Mouse (Mus musculus) heart, embryonic 12.5 days (tissue): ENCODE results near the gene Kif21b. TPM values are rescaled to one million over a fixed set of nuclear protein-coding genes. Genes with fewer than 3 reads are reported as not detected.

Source experiments
- ATAC-seq: fragments of 200-750 bp; cut with Nextera tagmentation; 2 replicates; pipeline ENCODE4 v1.8.0; 2017; ENCODE audit warnings: moderate TSS enrichment, moderate library complexity; ENCODE audit not compliant: insufficient number of reproducible peaks, low FRiP score
- H3K27ac ChIP-seq: fragments of 300-500 bp; sonication (generic); 2 replicates; pipeline ENCODE4 v1.5.1; 2016; ENCODE audit warnings: mild to moderate bottlenecking, moderate library complexity; ENCODE audit not compliant: poor library complexity, severe bottlenecking
- H3K27me3 ChIP-seq: fragments of 300-500 bp; sonication (generic); replicated peaks from 2 replicates; pipeline ENCODE4 v1.6.1; 2016; ENCODE audit warnings: mild to moderate bottlenecking, moderate library complexity
- H3K36me3 ChIP-seq: fragments of 300-500 bp; sonication (generic); 2 replicates; pipeline ENCODE4 v1.6.1; 2016; ENCODE audit warnings: mild to moderate bottlenecking, moderate library complexity
- H3K4me1 ChIP-seq: fragments of 300-500 bp; sonication (generic); replicated peaks from 2 replicates; pipeline ENCODE4 v1.6.1; 2016; ENCODE audit warnings: mild to moderate bottlenecking
- H3K4me2 ChIP-seq: fragments of 300-500 bp; sonication (generic); 2 replicates; pipeline ENCODE4 v1.6.1; 2016; ENCODE audit warnings: mild to moderate bottlenecking, moderate library complexity
- H3K4me3 ChIP-seq: fragments of 300-500 bp; sonication (generic); 2 replicates; pipeline ENCODE4 v1.5.1; 2016; ENCODE audit warnings: mild to moderate bottlenecking
- H3K9ac ChIP-seq: fragments of 300-500 bp; sonication (generic); 2 replicates; pipeline ENCODE4 v1.6.1; 2016; ENCODE audit warnings: mild to moderate bottlenecking, moderate library complexity
- H3K9me3 ChIP-seq: fragments of 300-500 bp; sonication (generic); replicated peaks from 2 replicates; pipeline ENCODE4 v1.6.1; 2016; ENCODE audit warnings: mild to moderate bottlenecking, moderate library complexity
- WGBS: fragments of 180-500 bp; shearing (Covaris S2); methylation state at CpG from one replicate; pipeline ENCODE4 v1.1.7; 2016; 5-methylcytosine and 5-hydroxymethylcytosine counted together
- polyA plus RNA-seq: library from polyadenylated mRNA; unstranded; fragments of >200 nt; fragmentation: Nextera tagmentation; extraction: Ambion mirVana; gene quantifications from 2 replicates; pipeline ENCODE4 v1.2.1, GENCODE M21; 2016

Gene Kif21b
- polyA plus RNA-seq = 3.3 and 3.4 TPM in 2 replicates

DNA sequence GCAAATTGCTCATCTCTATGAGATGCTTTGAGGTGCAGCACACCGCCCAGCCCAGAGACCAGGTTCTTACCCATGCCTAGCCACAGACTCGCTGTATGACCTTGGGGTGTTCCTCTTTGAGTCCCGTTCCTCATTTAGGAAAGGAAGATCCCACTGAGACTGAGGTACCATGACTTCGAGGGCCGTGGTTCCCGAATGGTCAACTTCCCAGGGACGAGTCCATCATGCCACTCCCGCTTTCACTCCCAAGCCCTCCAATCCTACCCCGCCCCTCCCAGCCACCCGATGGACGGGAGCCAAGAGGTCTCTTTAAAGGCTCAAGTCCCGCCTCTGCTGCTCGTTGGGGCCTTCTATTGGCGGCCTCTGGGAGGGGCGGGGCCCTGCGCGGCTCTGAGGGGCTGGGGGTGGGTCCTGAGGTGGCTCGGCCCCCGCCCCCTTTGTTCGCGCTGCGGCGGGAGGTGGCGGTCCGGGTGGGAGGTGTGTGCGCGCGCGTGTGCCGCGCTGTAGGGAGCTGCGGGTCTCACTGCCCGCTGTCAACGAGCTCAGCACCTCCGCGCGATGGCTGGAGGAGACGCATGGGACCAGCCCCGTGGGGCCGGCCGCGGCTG, at the start of gene Kif21b:
TSS of gene Kif21b (plus strand) at position 439 of the 608 bp plus-strand sequence.
- peak; percentile 91 for ATAC-seq
- H3K9me3 ChIP-seq = no peaks in the 10 kb centered on the region
- H3K27ac ChIP-seq = no peak within 1 kb of the TSS
- H3K4me1 ChIP-seq = peaks cover 85% of the 10 kb centered on the region
- H3K27me3 ChIP-seq = no peaks in the 10 kb centered on the region
- peak within 1 kb of the TSS; percentile 85 for H3K9ac ChIP-seq
- 2% methylated on average over 40 of the region's 42 CpGs for WGBS
- H3K36me3 ChIP-seq = no peaks in the 10 kb centered on the region
- H3K4me2 ChIP-seq = peak within 1 kb of the TSS; percentile 96
- peak within 1 kb of the TSS; percentile 74 for H3K4me3 ChIP-seq

DNA sequence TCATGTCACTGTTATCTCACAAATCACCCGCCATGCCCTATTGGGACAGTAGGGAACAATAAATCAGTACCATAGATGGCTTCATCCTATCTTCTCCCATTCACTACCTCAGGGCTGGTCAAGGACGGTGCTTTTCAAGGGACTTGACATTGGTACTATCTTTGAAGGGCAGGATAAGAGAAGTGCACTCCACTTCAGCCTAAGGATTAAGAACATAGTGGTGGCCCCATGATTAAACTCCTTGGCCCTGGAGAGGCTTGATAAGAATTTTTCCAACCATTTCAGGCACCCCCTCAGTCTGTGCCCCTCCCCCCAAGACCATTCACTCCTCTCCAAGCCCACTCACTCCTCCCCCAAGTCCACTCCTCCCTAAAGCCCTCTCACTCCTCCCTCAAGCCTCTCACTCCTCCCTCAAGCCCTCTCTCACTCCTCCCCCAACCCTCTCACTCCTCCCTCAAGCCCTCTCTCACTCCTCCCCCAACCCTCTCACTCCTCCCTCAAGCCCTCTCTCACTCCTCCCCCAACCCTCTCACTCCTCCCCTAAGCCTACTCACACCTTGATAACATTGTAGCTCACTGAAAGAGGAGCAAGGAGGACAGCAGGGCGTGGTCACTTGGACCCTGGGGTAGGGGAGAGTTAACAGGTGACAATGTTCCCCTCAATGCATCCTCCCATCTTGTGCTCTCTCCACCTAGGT, 45.1 kb upstream of the Kif21b start:
- H3K9me3 ChIP-seq = peaks cover 6% of the 10 kb centered on the region
- H3K4me2 ChIP-seq = no peak overlapping the region
- no peak overlapping the region for H3K4me3 ChIP-seq
- no peak overlapping the region for H3K9ac ChIP-seq
- WGBS = 40% methylated on average over 3 of the region's 3 CpGs
- H3K4me1 ChIP-seq = peaks cover 13% of the 10 kb centered on the region
- ATAC-seq = 0 out of 2 replicates have a peak, but pooled peaks have one; percentile 39
- H3K36me3 ChIP-seq = no peaks in the 10 kb centered on the region
- no peak overlapping the region for H3K27ac ChIP-seq
- H3K27me3 ChIP-seq = peaks cover 54% of the 10 kb centered on the region

DNA sequence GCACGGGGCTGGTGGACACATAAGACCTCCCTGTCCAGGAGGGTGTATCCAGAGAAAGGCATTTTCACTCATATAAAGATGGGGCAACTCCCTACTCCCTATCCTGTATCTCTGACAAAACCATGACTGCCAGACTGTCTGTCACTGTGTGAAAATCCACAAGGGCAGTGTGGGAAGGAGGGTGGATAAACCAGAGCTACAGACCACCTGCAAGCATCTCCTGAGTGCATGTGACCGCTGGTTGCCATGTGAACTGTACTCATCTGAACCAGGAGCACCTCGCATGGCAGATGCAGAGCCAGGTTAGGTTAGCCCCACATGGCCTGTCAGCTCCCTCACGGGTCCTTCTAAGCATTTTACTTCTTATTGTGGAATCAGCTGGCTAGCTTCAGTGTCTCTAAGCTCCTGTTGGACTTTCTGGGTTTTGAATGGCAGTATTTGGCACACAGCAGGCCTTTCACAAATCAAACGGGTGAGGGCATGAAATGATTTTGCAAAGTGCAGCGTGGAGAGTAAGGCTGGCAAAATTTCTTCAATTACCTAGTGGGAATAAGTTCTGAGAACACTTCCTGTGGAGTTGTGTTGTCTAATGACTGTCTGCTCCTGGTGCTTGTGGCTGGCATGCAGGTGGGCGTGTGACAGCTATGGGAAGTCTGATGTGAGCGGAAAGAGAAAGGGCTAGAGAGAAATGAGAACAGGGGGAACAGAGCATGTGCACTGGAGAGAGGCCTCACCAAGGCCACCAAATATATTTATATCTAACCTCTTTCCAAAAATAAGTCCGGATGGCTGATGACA, 41.6 kb upstream of the Kif21b start:
- no peaks in the 10 kb centered on the region for H3K36me3 ChIP-seq
- 70% methylated on average over 9 of the region's 9 CpGs for WGBS
- ATAC-seq = no peak
- no peaks in the 10 kb centered on the region for H3K9me3 ChIP-seq
- H3K27ac ChIP-seq = no peak overlapping the region
- no peak overlapping the region for H3K4me2 ChIP-seq
- H3K4me3 ChIP-seq = no peak overlapping the region
- H3K9ac ChIP-seq = no peak overlapping the region
- peaks cover 46% of the 10 kb centered on the region for H3K27me3 ChIP-seq
- H3K4me1 ChIP-seq = peaks cover 13% of the 10 kb centered on the region

GRCm38 (mm10) chr1:136093726-136094125, 37.5 kb upstream of the Kif21b start:
- H3K9ac ChIP-seq = no peak overlapping the region
- peaks cover 31% of the 10 kb centered on the region for H3K27me3 ChIP-seq
- 71% methylated on average over 3 of the region's 3 CpGs for WGBS
- no peaks in the 10 kb centered on the region for H3K36me3 ChIP-seq
- H3K4me3 ChIP-seq = no peak overlapping the region
- no peak overlapping the region for H3K27ac ChIP-seq
- no peak overlapping the region for H3K4me2 ChIP-seq
- no peaks in the 10 kb centered on the region for H3K9me3 ChIP-seq
- no peak for ATAC-seq
- peaks cover 6% of the 10 kb centered on the region; the same call in 1 of the 2 replicates for H3K4me1 ChIP-seq

DNA sequence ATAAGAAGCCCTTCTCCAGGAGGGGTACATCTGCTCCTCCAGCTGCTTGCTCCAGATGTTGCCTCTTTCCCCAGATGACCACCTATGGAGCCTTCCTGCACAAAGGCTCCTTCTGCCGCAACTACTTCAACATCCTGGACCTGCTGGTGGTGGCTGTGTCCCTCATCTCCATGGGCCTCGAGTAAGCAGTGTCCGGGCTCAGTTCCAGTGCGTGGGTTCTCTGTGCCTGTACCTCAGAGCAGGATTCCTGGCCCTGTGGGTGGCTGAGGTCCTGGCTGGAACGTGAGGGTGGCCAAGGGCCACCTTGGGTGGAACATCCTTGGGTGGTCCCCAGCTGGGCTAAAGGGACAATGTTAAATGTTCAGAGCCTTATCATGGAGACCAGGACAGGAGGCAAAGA, 36.4 kb upstream of the Kif21b start:
- no peak overlapping the region for H3K27ac ChIP-seq
- WGBS = 63% methylated on average over 5 of the region's 5 CpGs
- ATAC-seq = no peak
- H3K9ac ChIP-seq = no peak overlapping the region
- no peaks in the 10 kb centered on the region for H3K36me3 ChIP-seq
- no peak overlapping the region for H3K4me3 ChIP-seq
- H3K9me3 ChIP-seq = no peaks in the 10 kb centered on the region
- no peak overlapping the region for H3K4me2 ChIP-seq
- peaks cover 3% of the 10 kb centered on the region; the same call in 1 of the 2 replicates for H3K4me1 ChIP-seq
- H3K27me3 ChIP-seq = peaks cover 24% of the 10 kb centered on the region

- no peak overlapping the region for H3K27ac ChIP-seq
- no peaks in the 10 kb centered on the region for H3K9me3 ChIP-seq
- H3K4me1 ChIP-seq = peaks cover 37% of the 10 kb centered on the region
- H3K27me3 ChIP-seq = 0 out of 2 replicates have a peak, but pooled peaks cover 12% of the 10 kb centered on the region
- ATAC-seq = no peak
- 61% methylated on average over 4 of the region's 4 CpGs for WGBS
- H3K36me3 ChIP-seq = no peaks in the 10 kb centered on the region
- H3K9ac ChIP-seq = no peak overlapping the region
- no peak overlapping the region for H3K4me2 ChIP-seq
- H3K4me3 ChIP-seq = no peak overlapping the region
These were observed 29.1 kb upstream of the Kif21b start for GRCm38 (mm10) chr1:136102094-136102493.

DNA sequence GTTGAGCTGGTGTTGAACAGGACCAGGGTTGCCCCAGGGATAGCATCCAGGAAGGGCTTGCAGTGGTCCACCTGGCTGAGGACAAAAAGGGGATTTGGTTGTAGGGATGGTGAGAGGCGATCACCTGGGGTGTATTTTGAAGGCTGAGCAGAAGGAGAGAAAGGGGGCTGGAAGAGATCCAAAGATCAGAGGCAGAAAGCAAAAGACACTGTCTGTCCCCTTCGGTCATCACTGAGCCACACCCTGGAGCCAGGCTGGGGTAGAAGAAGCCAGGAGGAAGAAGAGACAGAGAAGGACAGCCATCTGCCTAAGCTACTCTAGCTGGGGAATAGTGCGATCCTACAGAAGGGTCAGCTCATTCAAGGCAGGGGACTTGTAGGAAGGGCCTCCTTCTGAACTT, 28.6 kb upstream of the Kif21b start:
- Histone ChIP-seq H3K36me3 (no peaks in the 10 kb centered on the region), H3K27me3 (0 out of 2 replicates have a peak, but pooled peaks cover 12% of the 10 kb centered on the region), H3K4me1 (peaks cover 37% of the 10 kb centered on the region), H3K27ac (no peak overlapping the region), H3K4me3 (no peak overlapping the region), H3K4me2 (no peak overlapping the region), H3K9me3 (no peaks in the 10 kb centered on the region), H3K9ac (no peak overlapping the region)
- 62% methylated on average over 3 of the region's 3 CpGs for whole genome bisulfite sequencing
- no peak for ATAC-seq

DNA sequence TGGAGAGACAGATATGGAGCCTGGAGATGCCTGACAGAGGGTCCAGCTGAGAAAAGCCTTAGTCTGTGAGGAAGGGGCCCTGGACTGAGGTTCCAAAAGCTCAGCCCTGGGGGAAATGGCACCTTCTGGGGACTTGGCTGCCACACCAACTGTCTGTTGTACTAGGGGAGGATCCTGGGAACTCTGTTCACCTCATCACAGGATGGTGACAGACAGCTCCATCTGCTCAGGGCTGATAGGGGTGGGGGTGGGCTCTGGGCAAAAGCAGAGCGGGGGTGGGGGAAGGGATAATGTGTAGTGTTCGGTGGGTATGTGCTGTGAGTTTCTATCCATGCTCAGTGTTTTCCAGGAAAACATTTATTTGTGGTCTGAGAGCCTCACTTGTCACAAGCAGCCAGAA, 28.2 kb upstream of the Kif21b start:
- peaks cover 37% of the 10 kb centered on the region for H3K4me1 ChIP-seq
- no peaks in the 10 kb centered on the region for H3K9me3 ChIP-seq
- ATAC-seq = no peak
- H3K4me3 ChIP-seq = no peak overlapping the region
- H3K36me3 ChIP-seq = no peaks in the 10 kb centered on the region
- 25% methylated on average over 2 of the region's 2 CpGs for WGBS
- H3K27me3 ChIP-seq = 0 out of 2 replicates have a peak, but pooled peaks cover 12% of the 10 kb centered on the region
- no peak overlapping the region for H3K9ac ChIP-seq
- no peak overlapping the region for H3K4me2 ChIP-seq
- H3K27ac ChIP-seq = no peak overlapping the region

DNA sequence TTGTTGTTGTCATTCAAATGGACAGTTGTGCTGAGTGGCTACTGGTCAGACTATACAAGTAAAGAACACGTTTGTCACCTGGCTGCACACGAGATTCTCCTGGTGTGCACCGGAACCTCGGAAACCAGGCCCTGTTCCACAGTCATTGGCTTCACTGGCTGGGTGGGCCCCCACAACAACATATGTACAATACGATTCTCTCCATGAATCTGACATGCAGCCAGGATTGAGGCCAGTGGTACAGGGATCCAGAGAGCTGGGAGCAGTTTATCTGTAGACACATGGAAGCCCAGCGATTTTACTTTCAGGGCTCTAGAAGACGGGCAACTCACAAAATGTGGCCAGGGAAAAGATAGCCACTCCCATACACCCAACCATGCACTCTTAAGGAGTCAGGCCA, 27.5 kb upstream of the Kif21b start:
- no peak for ATAC-seq
- 81% methylated on average over 7 of the region's 7 CpGs for WGBS
- no peak overlapping the region for H3K9ac ChIP-seq
- no peaks in the 10 kb centered on the region for H3K9me3 ChIP-seq
- H3K36me3 ChIP-seq = no peaks in the 10 kb centered on the region
- H3K4me1 ChIP-seq = peaks cover 37% of the 10 kb centered on the region
- no peak overlapping the region for H3K4me2 ChIP-seq
- H3K4me3 ChIP-seq = no peak overlapping the region
- H3K27ac ChIP-seq = no peak overlapping the region
- 0 out of 2 replicates have a peak, but pooled peaks cover 12% of the 10 kb centered on the region for H3K27me3 ChIP-seq

- Histone ChIP-seq H3K36me3 (no peaks in the 10 kb centered on the region), H3K9ac (no peak overlapping the region), H3K9me3 (no peaks in the 10 kb centered on the region), H3K4me1 (peaks cover 38% of the 10 kb centered on the region), H3K27ac (no peak overlapping the region), H3K27me3 (0 out of 2 replicates have a peak, but pooled peaks cover 12% of the 10 kb centered on the region), H3K4me3 (no peak overlapping the region), H3K4me2 (no peak overlapping the region)
- 20% methylated on average over 4 of the region's 4 CpGs for WGBS
- ATAC-seq = no peak
These were observed 26.4 kb upstream of the Kif21b start for GRCm38 (mm10) chr1:136104741-136105140.

- no peaks in the 10 kb centered on the region for H3K36me3 ChIP-seq
- no peak overlapping the region for H3K27ac ChIP-seq
- no peak for ATAC-seq
- H3K9ac ChIP-seq = no peak overlapping the region
- 46% methylated on average over 2 of the region's 2 CpGs for WGBS
- H3K27me3 ChIP-seq = 0 out of 2 replicates have a peak, but pooled peaks cover 12% of the 10 kb centered on the region
- H3K4me2 ChIP-seq = no peak overlapping the region
- no peak overlapping the region for H3K4me3 ChIP-seq
- H3K9me3 ChIP-seq = 0 out of 2 replicates have a peak, but pooled peaks cover 4% of the 10 kb centered on the region
- peaks cover 14% of the 10 kb centered on the region for H3K4me1 ChIP-seq
These were observed 21.7 kb upstream of the Kif21b start for GRCm38 (mm10) chr1:136109464-136109863.
